Mouse (Mus musculus): ENCODE results near the gene Dnah11.

Gene Dnah11

DNA sequence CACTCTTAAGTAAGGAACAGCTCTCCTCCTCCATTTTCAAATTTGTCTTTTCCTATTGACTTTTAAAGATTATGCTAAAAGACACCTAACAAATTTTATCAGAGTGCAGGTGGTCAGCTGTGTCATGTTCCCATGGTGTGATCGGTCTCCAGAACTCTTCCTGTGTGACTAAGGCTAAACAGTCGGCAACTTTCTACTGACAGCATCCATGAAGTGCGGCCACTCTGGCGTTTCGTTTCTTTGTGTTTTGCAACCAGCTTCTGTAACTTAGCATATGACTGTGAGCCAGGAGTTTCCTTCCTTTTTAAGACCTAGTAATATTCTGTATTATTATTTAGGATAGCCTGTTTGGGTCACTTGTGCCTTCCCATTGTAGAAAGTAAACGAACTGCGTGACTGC is 338.0 kb downstream of the Dnah11 start:
- no peak for DNase-seq (ENCODE audit: low spot score)

DNA sequence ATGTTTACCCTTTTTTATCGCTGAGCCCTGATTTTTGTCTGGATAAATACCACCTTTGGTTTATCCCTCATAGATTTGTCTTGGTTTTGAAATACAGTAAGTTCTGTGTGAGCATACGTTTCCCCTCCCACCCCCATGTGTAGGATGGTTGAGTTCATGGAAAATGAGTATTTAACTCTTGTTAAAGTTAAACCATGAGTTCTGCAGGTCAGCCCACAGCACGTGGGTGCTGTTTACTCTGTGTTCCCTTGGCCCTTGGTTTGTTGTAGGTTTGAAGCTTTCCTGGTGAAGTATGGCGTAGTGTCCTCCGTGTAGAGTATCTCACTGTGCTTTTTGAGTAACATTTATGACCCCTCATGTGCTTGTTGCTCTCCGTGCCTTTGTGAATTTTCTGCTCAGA is 341.0 kb downstream of the Dnah11 start:
- no peak for DNase-seq (ENCODE audit: low spot score)

DNA sequence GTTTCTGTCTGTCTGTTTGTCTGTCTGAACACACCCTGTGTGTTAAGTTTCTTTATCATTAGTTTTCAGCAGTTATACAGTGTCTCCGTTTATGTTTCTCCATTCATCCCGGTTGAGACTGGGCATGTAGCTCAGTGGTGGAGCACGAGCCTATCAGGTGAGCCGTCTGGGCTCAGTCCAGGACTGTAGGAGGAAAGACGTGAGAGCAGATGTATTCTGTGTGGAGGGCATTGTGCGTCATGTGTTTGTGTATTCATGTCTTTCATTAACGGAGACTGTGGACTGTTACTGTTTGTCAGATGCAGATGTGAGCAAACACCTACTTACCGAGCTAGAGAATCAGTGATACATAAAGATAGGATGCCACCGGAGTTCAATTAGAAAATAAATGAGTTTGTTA is 341.8 kb downstream of the Dnah11 start:
- no peak for DNase-seq (ENCODE audit: low spot score)

DNA sequence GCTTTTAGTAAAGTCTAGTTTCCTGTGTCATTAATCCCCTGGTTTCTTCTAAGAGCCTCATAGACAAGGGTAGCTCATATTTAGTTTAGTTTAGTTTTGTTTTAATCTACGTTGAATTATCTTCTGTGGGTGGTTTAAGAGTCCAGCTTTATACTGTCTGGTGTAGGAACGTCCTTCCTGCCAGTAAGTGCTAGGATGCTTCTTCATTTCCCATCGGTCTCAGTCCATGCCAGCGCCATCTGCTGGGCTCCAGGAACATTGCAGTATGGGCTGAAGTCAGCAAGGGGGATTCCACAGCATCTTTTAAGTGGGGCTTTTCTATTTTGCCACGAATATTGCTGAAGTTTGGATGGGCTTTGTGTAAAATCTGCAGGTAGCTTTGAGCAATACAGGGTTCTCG is 345.5 kb downstream of the Dnah11 start:
- peak; percentile 73 for DNase-seq (ENCODE audit: low spot score)

DNA sequence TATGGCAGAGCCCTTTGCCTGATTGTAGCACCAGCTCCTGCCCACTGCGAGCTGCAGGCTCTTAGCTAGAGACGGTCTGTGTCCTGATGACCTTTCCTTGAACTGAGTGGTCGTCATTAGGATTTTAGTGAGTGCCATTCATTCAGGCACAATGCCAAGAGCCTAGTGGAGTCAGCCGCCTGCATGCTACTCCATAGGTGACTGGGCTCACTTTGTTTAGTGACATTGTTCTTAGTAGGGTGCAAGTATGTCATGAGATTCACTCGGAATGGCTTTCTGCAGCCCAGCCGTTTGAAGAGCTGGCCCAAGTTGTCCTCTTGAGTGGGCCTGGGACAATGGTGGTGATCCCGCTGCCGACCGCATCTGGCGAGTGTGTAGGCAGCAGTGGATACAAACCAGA is 348.4 kb downstream of the Dnah11 start:
- peak; percentile 61 for DNase-seq (ENCODE audit: low spot score)

DNA sequence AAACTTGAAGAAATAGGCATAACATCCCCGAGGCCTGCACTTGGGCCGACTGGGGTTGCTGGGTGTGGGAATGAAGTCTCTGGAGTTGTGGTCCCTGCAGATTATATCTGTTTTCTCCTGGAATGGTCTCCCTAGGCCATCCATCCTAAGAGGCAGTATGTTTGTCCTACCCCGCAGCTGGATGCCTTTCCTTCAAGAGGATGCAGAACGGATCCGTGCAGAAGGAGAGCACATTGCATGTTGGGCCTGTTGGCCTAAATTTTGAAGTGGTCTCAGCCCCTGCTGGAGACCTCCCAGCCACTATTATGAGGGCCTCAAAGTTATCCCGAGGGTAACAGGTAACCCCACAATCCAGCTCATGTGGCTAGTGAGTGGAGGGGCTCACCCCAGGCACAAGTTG is 350.2 kb downstream of the Dnah11 start:
- DNase-seq (ENCODE audit: low spot score): no peak

DNA sequence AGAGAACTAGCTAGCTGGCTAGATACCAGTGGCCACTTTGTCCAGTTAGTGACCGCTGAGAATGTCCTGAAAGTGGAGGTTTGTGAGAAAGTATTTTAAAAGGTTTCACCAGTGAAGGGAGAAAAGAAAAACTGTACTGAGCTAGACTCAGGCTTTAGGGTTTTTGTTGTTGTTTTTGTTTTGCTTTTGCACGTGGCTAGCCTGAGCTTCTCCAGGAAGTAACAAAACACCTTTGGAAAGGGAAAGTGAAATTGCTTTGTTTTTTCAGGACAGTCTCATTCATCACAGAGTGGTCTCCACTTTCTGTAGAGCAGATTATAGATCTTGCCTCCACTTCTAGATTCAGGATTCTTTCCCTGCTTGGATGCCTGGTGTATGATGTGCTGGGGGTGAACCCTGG is 353.9 kb downstream of the Dnah11 start:
- no peak for DNase-seq (ENCODE audit: low spot score)

DNA sequence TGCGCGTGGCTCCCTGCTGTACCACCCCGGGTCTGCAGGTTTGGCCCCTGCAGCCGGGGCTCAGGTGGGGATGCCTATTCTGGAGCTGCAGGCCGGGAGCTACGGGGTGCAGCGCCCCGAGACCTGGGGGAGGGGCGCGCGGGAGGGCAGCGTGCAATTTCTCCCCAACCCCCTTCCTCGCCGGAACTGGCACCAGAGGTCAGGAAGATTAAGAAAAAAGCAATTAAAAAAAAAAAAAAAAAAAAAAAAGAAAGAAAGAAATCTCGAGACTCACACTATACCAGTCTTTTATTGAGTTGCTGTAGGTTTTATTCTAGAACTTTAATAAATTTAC is 354.8 kb downstream of the Dnah11 start:
- no peak for DNase-seq (ENCODE audit: low spot score)

DNA sequence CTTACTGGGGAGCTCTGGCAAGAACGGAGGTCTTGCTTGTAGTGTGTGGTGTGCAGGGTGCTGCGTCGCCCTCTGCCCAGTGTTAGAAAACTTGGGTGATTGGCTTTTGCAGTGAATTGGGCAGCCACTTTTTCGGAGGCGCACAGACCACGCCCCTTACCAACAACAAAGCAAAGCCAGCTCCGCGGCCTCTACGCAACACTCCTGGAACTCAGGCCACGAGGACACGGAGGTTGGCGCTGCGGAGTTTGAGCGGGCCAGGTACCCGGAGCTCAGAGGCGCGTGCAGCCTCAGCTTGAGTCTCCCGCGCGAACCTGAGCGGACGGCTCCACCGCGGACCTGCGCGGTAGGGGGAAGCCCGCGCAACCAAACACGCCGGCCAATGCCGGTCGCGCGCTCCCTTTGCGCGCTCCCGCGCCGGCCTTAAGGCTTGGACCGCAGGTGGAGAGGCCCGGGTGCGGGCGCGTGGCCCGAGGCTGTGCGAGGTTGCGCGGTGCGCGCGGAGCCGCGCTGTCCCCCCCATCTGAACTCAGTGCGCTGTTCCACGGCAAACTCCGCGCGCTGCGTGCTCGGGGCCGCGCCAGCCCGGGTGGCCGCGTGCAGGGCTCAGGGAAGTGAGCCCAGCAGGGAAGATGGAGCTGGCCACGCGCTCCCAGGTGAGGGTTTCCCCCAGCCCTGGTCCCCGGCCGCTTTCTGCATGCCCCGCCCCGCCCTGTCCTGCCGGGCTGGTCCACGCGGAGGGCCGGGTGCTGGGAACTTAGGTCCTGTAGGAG is 355.4 kb downstream of the Dnah11 start:
- peak; percentile 83 for DNase-seq (ENCODE audit: low spot score)

DNA sequence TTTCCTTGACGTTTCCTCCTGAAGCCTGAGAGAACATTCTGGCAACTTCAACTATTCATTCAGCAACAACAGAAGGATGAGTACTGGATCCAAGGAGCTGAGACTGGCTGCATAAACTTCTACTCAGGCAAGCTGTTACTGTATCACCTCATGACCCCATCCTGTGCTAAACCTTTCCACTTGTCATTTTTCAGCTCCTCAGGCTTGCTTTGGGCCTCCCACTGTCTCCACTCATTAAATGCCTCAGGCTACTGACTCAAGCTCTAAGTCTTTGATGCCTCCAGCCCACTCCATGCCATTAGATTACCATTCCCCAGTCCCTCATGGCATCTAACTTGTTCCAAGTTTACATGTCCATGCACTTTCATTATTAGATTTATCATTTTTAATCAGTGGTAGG is 356.2 kb downstream of the Dnah11 start:
- DNase-seq (ENCODE audit: low spot score): no peak

DNA sequence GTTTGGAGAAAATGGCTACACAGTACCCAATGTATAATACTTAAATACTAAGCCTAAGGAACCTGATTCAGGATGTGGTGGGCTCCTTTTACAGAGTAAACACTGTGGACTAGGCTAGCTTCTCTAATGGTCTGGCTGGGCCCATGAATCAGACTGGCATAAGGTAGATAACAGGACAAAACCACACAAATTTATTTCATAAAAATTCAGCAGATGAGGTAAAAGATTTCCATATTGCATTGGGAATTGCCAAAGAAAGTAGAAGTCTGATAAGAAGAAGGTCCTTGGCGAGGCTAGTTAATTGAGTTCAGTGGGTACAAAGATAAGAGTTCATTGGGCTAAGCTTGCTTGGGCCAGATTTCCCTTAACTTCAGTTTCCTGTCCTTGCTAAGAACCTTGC is 358.1 kb downstream of the Dnah11 start:
- no peak for DNase-seq (ENCODE audit: low spot score)

DNA sequence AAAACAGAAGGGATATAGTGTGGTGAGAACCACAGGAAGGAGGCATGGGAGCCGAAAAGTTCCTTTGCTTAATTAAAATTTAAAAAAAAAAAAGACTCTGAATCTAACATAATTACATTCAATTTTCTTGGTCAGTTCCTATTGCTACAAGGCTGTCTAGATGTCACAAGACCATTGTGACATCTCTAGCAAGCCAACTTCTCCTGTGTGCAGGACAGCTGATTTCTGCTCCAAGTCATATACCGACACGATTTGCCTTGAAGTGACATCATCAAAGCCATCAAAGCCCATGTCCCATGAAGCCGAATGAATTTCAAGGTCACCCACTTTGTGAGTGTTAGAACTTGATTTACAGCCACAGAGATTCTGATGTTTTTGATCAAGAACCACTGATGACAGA is 361.5 kb downstream of the Dnah11 start:
- DNase-seq (ENCODE audit: low spot score): no peak

DNA sequence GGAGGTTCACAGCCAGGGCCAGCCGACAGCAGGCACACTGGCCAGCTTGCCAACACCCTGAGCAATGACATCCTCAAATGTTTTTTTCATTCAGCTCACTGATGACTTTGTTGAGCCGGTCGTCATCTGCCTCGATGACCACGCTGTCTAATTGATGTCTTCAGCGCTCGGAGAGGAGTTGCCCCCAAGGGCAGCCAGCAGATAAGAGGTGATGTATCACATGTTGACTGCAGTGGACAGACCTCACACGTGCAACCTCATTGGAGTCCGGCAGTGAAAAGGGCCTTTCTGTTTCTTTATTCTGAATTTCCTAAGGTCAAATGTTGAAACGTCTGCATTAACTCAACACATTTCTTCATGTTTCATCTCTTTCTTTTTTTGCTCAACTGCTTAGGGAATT is 363.5 kb downstream of the Dnah11 start:
- no peak for DNase-seq (ENCODE audit: low spot score)

DNA sequence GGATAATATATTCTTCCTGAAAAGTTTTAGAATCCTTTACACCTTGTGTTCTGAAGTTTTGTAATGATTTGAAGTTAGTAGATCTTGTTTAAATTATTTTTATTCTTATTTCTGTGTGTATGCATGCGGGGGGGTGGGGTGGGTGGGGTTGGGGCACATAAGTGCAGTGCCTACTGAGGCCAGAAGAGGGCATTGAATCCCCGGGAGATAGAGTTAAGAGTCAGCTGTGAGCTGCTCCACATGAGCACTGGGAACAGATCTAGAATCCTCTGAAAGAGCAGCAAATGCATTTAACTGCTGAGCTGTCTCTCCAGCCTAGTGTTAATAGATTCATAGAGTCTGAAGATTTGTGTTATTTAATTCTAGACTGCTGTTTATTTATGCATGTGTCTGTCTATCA is 364.2 kb downstream of the Dnah11 start:
- no peak for DNase-seq (ENCODE audit: low spot score)

DNA sequence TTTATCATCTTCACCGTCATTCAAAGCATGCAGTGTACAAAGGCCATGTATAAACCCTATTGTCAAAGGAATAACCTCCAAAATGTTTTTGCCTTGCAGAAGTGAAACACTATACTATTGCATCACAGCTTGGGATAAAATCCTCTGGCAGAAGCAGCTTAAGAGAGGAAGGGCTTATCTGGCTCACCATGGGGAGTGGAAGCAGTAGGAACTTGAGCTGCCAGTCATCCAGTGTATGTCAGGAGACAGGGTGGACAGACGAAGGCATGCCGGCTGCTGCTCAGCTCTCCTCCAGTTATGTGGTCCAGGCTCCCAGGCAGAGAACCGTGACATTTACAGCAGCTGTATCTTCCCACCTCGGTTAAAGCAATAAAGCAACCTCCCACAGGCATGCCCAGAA is 366.7 kb downstream of the Dnah11 start:
- no peak for DNase-seq (ENCODE audit: low spot score)

DNA sequence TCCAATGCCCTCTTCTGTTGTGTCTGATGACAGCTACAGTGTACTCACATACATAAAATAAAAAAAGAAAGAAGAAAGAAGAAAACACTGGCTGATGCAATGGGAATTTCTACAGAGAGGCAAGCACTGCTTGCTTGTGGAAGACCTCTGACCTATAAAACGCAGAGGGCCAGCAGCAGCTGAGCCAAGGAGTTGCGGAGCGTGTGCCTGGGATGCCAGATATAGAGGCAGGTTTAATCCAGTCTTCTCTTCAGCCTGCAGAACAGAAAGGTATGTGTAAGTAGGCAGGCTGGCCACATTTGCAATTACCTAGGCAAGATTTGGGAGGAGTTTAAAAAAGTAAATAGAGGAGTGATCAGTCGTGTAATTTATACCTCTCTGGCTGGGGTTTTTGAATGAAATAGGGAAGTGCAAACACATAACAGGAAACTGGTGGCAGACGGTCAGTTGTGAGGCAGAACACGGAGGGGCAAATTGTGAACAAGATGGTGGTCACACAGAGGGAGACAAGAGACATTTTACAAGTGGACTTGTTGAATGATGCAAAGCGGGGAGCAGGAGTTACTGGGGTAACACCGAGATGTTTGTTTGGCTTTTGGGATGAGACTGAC is 367.4 kb downstream of the Dnah11 start:
- no peak for DNase-seq (ENCODE audit: low spot score)

DNA sequence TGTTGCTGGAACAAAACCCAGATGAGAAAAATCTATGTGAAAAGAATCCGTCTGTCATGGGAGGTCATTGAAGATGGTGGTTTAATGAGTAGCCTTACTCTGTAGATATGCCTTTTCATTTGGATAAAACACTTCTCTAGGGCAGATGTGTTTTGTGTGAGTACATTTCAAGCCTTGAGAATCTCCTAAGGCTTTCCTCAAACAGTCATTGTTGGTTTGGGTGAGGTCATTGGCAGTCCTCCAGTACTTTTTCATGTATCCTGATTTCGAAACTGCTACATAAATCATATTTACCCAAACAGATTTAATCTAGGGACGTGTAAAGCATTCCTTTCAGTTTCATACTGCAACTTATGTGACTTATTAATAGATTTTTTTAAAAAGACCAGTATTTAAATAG is 370.5 kb downstream of the Dnah11 start:
- DNase-seq (ENCODE audit: low spot score): no peak
